Mouse (Mus musculus): ENCODE results near the gene Fam19a2.

The Fam19a2 gene

DNA sequence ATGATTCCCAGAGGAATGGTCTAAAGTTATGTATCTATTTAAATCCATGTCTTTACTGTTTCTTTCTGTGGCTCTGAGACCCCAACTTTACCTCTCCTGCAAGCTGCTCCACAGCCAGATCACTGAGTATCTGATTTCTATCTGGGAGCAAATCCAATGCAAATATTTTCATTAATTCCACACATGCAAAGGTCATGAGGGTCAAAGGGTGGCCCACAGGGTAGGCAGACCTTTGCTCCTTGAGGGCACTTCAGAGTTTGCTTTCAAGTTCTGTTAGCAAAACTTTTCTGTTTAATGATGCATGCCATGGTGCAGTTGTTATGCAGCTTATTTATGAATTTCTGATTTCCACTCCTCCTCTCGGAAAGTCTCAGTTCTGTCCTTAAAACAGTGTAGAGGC lies 303.9 kb downstream of the Fam19a2 start:
- DNase-seq (ENCODE audit: low spot score in 2 of 2), result no peak

DNA sequence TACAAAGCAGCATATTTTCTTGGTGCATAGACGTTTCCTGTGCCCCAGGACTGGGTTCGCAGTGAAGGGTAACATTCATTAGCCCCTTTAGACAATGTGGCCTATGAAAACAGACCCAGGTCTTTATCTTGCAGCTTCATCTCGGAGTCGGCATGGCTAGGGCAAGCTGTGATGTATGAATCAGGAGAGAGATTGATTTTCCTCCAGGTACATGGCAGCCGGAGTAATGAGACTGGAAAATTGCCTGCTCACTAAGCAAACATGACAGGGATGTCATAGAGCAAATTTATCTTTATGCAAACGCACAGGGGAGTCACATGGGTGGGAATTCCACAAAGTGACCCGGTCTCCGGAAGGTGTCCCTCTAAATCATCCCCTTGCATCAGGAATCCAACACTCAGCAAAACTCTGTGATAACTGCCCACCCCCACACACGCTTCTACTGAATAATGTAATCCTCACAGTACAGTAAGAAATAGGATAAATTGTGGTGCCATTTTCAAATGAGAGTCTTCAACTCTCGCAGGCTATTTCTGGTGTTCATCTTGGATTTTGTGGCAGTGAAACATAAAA lies 306.9 kb downstream of the Fam19a2 start:
- no peak for DNase-seq (ENCODE audit: low spot score in 2 of 2)

DNA sequence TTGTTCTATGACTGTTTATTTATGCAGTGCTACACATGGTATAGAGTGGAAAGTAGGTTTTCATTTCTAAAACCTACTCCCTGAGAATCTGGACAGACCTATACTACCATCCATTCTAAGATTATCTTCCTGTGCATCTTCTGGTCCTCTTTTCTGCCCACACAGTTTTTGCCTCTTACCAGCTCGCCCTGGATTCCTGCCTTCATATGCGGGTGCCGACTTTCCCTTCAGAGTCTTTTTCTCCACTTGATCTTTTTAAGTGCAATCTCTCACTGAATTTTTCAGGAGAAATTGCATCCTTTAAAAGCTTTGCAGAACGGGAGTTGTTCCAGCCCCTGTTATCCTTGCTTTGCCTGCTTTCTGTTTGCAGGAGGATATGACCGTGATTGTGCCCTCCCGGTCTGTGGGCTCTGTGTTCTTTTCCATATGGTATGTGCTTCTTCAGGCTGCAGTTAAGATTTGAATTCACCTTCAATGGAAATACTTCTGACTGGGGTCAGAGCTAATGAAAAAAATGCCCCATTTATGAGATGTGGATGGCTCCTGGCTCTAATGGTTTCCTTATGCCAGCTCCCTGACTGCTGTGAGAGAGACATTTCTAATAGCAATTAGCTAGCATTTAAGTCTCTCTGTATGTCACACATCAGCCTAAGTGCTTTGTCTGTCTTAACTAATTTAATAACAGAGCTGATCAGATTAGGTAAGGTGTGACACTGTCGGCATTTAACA lies 308.7 kb downstream of the Fam19a2 start:
- no peak for DNase-seq (ENCODE audit: low spot score in 2 of 2)

DNA sequence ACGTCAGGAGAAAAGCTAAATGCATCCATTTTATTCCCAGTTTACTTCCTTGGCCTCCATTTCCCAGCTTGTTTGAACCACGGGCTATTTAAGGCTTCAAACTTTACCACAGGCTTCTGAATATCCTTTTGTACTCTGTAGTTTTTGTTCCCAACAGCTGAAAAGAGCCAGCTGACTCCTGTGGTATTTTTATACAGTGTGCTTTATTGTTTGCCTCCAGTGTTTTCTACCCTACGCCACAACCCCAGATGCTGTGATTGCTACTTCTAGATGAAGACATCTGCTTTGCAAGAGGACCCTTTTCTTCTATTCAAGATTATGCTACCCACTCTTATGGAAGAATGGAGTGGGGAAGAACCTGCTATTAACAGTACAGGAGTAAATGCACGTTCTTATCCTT lies 314.0 kb downstream of the Fam19a2 start:
- no peak for DNase-seq (ENCODE audit: low spot score in 2 of 2)

DNA sequence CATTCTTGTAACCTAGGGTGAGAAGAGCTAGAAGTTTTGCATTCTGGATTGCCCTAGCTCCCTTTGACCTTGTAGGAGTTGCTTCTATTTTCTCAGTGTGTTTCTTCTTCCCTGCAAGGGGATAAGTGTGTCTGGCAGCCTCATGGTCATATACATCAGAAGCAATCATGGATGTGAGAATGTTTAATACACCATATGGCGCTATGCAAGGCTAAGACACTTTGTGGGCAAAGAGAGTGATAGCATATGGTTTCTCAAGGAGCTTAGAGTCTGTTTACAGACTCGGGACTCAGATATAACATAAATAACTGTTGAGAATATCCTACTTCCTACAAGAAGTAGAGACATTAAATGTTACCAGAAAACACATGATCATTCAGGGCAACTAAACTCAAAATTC lies 315.2 kb downstream of the Fam19a2 start:
- no peak for DNase-seq (ENCODE audit: low spot score in 2 of 2)

DNA sequence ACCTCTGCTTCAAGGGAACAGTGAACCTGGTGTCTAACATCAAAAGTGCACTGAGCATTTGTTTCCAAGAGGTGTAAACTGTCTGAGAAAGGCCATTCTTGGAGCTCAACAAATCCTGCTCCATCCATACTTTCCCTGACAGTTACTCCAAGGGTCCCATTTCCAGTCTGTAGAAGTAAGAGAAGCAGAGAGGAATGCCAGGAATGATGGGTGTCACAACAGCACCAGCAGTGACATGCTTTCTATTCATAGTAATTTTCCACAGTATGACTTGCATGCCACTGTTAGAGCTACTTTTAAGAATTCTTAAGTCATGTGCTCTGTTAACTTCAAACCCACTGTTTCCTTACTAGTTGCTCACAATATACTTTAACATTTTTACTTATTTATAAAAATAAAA lies 331.2 kb downstream of the Fam19a2 start:
- DNase-seq (ENCODE audit: low spot score in 2 of 2), result peak in 1 of 2 experiments; percentile 13

DNA sequence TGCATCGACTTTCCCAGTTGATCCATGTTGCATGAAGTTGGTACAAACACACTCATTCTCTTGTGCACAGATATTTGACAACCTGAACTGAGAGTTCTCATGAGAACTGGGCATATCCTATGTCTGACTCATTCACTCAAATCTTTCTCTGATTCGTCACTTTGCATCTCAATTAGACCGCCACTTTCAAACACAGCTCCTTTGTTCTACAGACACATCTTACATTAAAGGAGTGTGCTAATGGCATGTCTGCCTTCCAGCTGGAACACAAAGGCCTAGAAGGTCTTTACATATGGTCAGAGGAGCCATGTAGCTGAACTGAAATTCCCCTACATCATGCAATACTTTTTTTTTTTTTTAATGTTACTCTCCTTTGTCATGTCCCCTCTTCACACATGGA lies 333.3 kb downstream of the Fam19a2 start:
- no peak for DNase-seq (ENCODE audit: low spot score in 2 of 2)

DNA sequence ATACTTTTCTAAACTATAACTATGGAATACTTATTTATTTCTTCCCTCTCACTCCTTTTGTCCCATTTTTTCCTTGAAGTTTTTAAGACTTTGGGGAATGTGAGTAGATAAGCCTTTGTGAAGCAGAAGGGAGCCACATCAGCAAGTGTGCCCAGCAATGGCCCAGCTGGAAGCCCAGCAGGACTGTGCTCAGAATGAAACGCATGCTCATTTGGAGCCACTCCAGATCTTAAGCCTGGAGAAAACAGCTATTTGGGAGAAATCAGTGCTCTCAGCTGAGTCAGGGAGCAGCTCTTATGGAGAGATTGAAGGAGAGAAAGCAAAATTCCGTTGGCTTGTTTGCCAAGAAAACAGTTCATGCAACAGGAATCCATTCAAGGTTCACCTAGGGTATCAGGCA lies 341.9 kb downstream of the Fam19a2 start:
- no peak for DNase-seq (ENCODE audit: low spot score in 2 of 2)

DNA sequence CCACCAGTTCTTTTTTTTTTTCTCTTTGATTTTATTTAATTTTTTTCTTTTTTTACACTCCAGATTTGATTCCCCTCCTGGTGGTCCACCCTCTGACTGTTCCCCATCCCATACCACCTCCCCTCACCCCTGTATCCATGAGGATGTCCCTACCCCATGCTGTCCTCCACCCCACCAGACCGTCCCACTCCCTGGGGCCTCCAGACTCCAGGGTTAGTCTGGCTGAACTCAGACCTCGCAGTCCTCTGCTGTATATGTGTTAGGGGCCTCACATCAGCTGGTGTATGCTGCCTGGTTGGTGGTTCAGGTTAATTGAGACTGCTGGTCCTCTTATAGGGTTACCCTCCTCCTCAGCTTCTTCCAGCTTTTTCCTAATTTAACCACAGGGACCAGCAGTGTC lies 362.9 kb downstream of the Fam19a2 start:
- DNase-seq (ENCODE audit: low spot score in 2 of 2), result no peak

DNA sequence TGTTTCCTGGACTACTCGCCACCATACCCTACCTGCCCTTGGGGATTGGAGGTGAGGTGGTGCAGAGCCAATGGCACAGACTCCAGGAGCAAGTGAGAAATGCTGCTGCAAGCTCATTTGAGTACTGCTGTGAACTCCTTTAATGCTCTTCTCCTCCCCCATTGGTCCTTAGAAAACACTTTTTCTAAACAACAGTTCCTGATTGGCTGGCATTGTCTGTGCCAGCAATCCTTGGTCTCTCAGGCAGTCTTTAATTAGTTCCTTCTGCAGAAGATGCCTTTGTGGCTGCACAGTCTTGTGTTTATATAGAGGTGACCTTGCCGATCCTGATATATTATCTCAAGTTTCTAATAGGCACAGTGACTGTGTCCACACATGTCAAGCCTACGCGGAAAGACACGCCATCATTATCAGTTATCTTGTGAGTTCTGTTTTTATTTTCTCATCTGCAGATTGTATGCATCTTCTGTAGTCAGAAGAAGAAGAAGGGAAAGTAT lies 365.5 kb downstream of the Fam19a2 start:
- DNase-seq (ENCODE audit: low spot score in 2 of 2), result no peak

DNA sequence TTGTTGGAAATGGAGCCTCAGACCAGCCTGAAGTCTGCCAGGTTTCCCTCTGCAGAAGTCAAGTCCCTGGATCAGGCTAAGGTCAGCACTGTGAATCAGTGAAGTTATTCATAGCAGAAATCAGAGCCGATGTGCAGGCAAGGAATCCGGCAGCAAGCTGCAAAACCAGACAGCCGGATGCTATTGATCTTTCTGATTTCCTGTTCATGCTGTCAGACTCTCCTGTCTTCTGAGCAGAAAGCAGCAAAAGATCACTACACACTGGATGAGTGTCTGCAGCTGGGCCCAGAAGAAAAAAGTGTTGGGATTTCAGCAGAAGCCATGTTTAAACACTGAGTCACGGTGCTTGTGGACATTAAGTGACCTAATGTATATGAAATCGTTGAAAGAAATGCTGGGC lies 368.2 kb downstream of the Fam19a2 start:
- DNase-seq (ENCODE audit: low spot score in 2 of 2), result no peak

DNA sequence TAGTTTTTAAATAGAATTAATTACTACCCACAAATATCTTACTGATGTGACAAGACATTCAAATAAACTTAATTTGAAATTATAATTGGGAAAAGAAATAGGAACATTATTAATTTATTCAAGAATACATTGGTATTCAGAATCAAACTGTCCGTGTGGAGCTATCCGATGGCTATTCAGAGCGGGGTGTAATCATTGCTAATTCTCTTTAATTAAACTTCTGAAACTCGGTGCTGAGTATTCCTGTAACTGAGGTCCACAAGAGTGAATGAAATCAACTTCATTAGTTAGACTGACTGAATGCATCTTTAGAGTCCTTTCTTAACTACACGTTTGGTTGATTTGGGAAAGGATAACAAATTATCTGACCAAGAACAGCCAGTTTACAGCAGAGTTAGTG lies 372.9 kb downstream of the Fam19a2 start:
- no peak for DNase-seq (ENCODE audit: low spot score in 2 of 2)

DNA sequence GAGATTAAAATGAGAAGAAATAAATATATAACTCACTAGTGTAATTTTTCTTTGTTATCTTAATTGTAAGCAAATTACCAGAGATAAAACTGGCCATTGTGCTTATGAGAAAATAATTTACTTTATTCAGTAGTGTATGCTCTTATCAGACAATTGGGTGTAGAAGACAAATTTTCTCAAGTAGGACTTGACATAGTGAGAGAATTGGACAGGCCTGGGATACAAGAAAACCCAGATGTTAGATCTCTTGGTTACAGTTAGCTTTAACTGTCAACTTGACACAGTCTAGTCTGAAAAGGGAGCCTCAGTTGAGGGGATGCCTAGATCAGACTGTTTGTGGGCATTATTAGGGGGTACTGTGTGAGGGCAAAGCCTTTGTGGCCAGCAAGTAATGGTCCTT lies 373.7 kb downstream of the Fam19a2 start:
- DNase-seq (ENCODE audit: low spot score in 2 of 2), result no peak

DNA sequence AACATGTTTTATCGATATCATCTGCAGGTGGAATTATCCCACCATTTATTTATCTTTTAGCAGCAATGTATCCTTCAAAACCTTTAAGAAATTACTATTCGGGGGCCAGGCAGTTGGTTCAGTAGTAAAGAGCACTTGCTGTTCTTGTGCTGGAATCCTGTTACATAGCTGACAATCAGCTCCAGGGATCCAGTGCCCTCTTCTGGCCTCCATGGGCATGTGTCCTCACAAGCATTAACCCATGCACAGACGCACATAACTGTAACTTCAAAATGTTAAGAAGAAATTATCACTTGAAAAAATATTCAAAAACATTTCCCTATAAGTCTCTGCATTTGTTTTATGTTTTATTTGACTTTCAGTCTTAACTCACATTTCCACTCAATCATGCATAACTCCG lies 381.8 kb downstream of the Fam19a2 start:
- DNase-seq (ENCODE audit: low spot score in 2 of 2), result no peak

DNA sequence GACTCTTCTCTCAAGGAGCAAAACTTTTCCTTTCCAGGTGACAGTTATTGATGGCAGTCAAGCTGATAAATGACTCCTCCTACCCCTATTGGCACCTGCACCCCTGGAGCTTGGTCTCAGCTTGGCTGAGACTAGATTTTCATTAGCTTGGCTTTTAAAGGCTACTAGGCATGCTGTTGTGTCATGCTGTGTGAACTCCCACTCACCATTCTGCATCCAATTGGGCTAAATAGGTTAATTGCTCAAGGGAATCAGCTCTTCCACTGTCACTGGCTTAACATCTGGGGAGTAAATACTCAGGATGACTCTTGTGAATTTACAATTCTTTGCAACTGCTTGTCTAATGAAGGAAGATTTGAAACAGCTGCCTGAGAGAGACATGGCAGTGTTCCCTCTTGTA lies 407.4 kb downstream of the Fam19a2 start:
- DNase-seq (ENCODE audit: low spot score in 2 of 2), result no peak

DNA sequence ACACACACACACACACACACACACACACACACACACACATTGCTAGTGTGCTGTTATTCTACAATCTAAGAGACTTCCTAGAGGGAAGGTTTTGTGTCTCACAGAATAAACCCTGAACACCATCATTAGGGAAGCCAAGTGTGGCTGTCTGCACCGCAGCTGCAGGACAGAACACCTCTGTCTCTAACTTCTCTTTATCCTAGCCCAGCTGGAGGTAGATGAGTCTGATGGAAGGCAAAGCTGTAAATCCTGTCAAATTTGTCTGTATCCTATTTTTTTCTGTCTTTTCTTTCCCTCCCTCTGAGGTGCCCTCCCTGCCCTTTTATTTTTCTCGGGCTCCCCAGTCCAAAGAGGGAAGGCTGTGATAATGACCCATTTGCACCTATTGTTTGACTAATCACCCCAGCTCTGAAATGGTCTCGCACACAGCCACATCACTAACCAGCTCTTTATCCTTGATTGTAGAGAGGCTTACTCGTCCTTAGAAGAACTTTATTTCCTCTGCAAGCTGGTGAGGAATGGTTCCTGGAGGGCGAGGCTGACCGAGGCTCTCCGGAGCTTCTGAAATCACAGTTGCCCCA lies 414.6 kb downstream of the Fam19a2 start:
- DNase-seq (ENCODE audit: low spot score in 2 of 2), result no peak

DNA sequence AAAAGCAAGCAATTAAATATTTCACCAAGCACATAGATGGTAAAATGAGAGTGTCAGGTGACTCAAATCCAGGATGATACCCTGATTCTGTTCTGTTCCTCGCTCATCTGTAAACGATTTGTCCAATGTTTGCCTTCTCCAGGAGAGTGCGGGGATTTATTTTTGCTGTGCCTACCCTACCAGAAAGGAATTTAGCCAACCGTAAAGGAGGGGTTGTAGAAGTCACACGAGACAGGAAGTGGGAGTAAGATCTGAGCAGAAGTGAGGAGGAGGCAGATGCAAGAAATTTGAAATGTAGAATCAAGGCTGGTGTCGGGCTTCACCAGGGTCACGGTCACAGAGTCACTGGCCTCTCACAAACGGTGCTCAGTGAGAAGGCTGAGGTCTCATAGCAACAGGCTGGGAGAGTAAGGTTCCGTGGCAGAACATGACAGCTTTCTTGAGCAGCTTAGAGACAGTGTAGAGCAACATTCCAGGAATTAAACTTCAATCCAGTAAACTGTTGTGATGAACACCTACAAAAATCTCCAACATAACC lies 419.0 kb downstream of the Fam19a2 start:
- DNase-seq (ENCODE audit: low spot score in 2 of 2), result no peak

DNA sequence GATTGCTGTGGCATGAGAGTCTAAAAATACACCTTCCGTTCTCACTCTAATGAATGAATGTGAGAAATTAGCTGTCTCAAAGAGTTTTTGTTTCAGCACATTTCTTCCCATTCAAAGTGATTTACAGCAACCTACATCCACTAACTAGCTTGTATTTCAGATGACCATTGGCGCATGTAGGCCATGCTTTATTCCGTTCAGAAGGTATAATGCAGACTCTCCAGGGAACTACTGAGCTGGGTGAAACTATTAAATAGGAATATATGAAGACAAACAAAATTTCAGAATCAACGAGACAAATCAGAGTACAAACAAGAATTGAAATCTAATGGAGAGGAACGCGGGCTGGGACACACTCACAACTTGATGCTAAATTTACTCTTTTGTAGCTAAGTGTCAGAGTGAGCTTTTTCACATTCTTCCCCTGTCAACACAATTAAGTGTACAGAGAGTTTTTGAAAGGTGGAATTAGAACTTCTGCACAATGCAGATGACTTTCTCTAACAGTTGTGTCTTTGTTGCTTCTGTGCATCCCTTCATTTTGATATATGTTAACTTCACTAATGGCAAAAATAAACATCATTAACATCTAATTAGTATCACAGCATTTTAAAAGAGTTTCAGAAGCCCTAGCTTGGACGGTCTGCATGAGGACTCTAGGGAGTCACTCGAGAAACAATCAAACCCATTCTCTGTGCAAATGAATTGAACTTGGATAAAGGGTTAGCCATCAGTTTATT lies 428.6 kb downstream of the Fam19a2 start:
- DNase-seq (ENCODE audit: low spot score in 2 of 2), result no peak

DNA sequence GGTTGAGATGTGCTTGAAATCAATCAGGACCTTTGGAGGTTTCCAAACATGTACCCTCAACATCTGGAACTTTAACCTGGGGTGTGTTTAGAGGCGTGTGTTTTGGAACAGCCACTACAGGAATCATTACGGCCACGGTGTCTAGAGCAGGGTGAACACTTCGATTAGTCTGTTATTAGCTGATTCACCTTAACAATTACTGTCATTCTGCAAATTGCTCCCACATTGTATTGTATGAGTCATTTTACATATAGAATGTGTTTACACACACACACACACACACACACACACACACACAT lies 429.1 kb downstream of the Fam19a2 start:
- DNase-seq (ENCODE audit: low spot score in 2 of 2), result no peak

DNA sequence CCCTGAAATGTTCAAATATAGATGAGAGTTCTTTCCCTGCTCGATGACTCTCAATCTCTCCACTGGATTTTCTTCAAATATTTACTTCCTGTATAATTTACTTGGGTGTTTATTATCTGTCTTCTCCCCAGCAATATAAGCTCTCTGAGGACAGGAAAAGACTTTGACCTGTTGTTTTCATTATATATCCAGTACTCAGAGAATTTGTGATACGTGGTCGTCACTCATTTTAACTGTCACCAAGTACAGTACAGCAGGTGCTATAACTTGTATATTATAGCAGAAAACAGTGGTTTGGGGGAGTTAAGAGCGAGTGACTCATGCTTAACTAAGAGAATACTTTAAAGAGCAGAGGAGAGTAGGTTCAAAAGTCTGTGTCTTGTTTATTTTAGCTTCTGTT lies 438.8 kb downstream of the Fam19a2 start:
- DNase-seq (ENCODE audit: low spot score in 2 of 2), result no peak

DNA sequence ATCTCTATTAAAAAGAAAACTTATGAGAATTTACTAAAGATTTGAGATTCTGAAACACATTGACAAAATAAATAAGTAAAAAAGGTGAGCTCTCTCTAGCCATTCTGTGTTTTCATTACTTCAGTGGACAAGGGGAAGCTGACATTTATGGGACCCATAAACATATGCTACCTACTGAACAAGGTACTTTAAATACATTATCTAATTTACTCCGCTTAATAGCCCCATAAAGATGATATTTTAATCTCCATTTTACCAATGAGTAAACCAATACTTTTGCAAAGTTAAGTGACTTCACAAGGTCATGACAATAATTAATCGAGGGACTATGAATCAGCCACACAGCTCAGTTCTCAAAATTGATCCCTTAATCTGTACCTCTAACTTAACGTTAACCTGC lies 443.2 kb downstream of the Fam19a2 start:
- DNase-seq (ENCODE audit: low spot score in 2 of 2), result no peak

DNA sequence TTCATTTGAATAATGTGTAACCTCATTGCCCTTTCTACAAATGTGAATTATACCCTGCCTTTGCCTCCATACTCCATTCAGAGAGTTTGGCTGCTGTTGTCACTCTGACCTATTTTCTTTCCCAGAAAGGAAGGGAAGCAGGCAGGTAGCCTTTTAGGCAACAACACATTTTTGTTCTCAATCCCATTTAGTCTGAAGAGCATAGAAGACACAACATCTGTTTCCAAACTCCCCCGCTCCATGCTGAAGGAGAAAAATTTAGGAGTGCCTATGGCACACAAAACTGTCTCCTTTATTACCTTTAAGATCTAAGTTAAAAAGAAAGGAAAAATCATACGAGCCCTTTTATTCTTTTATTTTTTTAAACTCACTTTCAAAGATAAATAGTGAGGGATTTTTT lies 446.9 kb downstream of the Fam19a2 start:
- no peak for DNase-seq (ENCODE audit: low spot score in 2 of 2)

Measured in heart, adult 9 months (tissue).